Mouse (Mus musculus) forebrain, embryonic 13.5 days (tissue): ENCODE measurements around the gene Lrfn2. TPM values are rescaled to one million over a fixed set of nuclear protein-coding genes. Genes with fewer than 3 reads are reported as not detected.

ENCODE experiments used
- ATAC-seq: fragments of 200-750 bp; cut with Nextera tagmentation; 2 replicates; pipeline ENCODE4 v1.8.0; 2017
- H3K27ac ChIP-seq: fragments of 300-500 bp; sonication (generic); 2 replicates; pipeline ENCODE4 v1.5.1; 2015; ENCODE audit warnings: inconsistent platforms, mild to moderate bottlenecking, moderate library complexity
- H3K27me3 ChIP-seq: fragments of 300-500 bp; sonication (generic); 2 replicates; pipeline ENCODE4 v1.6.1; 2015; ENCODE audit warnings: mild to moderate bottlenecking, inconsistent platforms
- H3K36me3 ChIP-seq: fragments of 300-500 bp; sonication (generic); 2 replicates; pipeline ENCODE4 v1.6.1; 2015; ENCODE audit warnings: mild to moderate bottlenecking, inconsistent platforms; ENCODE audit not compliant: poor library complexity, severe bottlenecking
- H3K4me1 ChIP-seq: fragments of 300-500 bp; sonication (generic); 2 replicates; pipeline ENCODE4 v1.6.1; 2015; ENCODE audit warnings: inconsistent platforms
- H3K4me2 ChIP-seq: fragments of 300-500 bp; sonication (generic); 2 replicates; pipeline ENCODE4 v1.6.1; 2015; ENCODE audit warnings: inconsistent platforms, mild to moderate bottlenecking, moderate library complexity
- H3K4me3 ChIP-seq: fragments of 300-500 bp; sonication (generic); 2 replicates; pipeline ENCODE4 v1.5.1; 2015; ENCODE audit warnings: mild to moderate bottlenecking, inconsistent platforms
- H3K9ac ChIP-seq: fragments of 300-500 bp; sonication (generic); 2 replicates; pipeline ENCODE4 v1.6.1; 2015; ENCODE audit warnings: mild to moderate bottlenecking, inconsistent platforms
- H3K9me3 ChIP-seq: fragments of 300-500 bp; sonication (generic); replicated peaks from 2 replicates; pipeline ENCODE4 v1.6.1; 2016; ENCODE audit warnings: inconsistent platforms
- WGBS: fragments of 180-500 bp; shearing (Covaris S2); methylation state at CpG from one replicate; pipeline ENCODE4 v1.1.7; 2015; 5-methylcytosine and 5-hydroxymethylcytosine counted together
- microRNA-seq: library from miRNA; unstranded; fragments of <30 nt; microRNA quantifications from one replicate; pipeline ENCODE4, GENCODE M21; 2016
- polyA plus RNA-seq: library from polyadenylated mRNA; unstranded; fragments of >200 nt; fragmentation: Nextera tagmentation; extraction: Ambion mirVana; gene quantifications from 2 replicates; pipeline ENCODE4 v1.2.1, GENCODE M21; 2015

The Lrfn2 gene
- polyA plus RNA-seq, 1 experiment from 2014 or later: 2.9 TPM

- Histone ChIP-seq H3K27me3 (no peaks in the 10 kb centered on the region), H3K9me3 (no peaks in the 10 kb centered on the region), H3K9ac (no peak overlapping the region), H3K36me3 (no peaks in the 10 kb centered on the region), H3K4me2 (no peak overlapping the region), H3K4me1 (no peaks in the 10 kb centered on the region), H3K4me3 (no peak overlapping the region), H3K27ac (no peak overlapping the region)
- 91% methylated on average over 2 of the region's 2 CpGs for WGBS
- no peak for ATAC-seq
Observed at GRCm38 (mm10) chr17:49111911-49112310, 179.7 kb downstream of the Lrfn2 start.

- Histone ChIP-seq H3K27me3 (no peaks in the 10 kb centered on the region), H3K36me3 (no peaks in the 10 kb centered on the region), H3K4me3 (no peak overlapping the region), H3K9ac (no peak overlapping the region), H3K4me2 (no peak overlapping the region), H3K27ac (no peak overlapping the region), H3K4me1 (peaks cover 2% of the 10 kb centered on the region; the same call in 1 of the 2 replicates), H3K9me3 (no peaks in the 10 kb centered on the region)
- WGBS: 51% methylated on average over 3 of the region's 3 CpGs
- no peak for ATAC-seq
Observed at GRCm38 (mm10) chr17:49113336-49113735, 181.2 kb downstream of the Lrfn2 start.

DNA sequence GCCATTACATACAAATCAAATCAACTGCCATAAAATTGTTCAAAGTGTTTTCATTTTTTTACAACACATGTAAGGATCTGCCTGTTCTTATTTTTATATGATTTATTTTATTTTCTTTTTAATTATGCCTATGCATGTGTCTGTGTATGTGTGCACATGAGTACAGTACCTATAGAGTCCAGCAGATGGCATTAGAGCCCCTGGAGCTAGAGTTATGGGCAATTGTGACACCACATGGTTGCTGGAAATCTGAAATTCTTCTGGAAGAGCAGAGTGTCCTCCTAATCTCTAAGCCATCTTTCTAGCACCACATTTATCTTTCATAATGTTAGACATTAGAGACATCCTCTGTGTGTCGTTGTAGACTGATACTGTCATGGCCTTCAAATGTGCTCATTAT, 192.0 kb downstream of the Lrfn2 start:
- no peaks in the 10 kb centered on the region for H3K36me3 ChIP-seq
- no peak for ATAC-seq
- H3K9me3 ChIP-seq: no peaks in the 10 kb centered on the region
- H3K4me3 ChIP-seq: no peak overlapping the region
- 91% methylated on average over 1 of the region's 1 CpGs for WGBS
- H3K9ac ChIP-seq: no peak overlapping the region
- no peaks in the 10 kb centered on the region for H3K27me3 ChIP-seq
- H3K4me2 ChIP-seq: no peak overlapping the region
- no peaks in the 10 kb centered on the region for H3K4me1 ChIP-seq
- H3K27ac ChIP-seq: no peak overlapping the region

GRCm38 (mm10) chr17:49124642-49125041, 192.5 kb downstream of the Lrfn2 start:
- Histone ChIP-seq H3K4me1 (no peaks in the 10 kb centered on the region), H3K4me2 (no peak overlapping the region), H3K36me3 (no peaks in the 10 kb centered on the region), H3K4me3 (no peak overlapping the region), H3K27me3 (no peaks in the 10 kb centered on the region), H3K9ac (no peak overlapping the region), H3K9me3 (no peaks in the 10 kb centered on the region), H3K27ac (no peak overlapping the region)
- no peak for ATAC-seq
- whole genome bisulfite sequencing: 76% methylated on average over 3 of the region's 3 CpGs

Small RNA genes within 50 kb of the gene (microRNA-seq; reads per million reads assigned to microRNA genes)
- not detected for gene Gm44304
